Mouse (Mus musculus): ENCODE results near the gene Ppp4r1.

Ppp4r1 gene

DNA sequence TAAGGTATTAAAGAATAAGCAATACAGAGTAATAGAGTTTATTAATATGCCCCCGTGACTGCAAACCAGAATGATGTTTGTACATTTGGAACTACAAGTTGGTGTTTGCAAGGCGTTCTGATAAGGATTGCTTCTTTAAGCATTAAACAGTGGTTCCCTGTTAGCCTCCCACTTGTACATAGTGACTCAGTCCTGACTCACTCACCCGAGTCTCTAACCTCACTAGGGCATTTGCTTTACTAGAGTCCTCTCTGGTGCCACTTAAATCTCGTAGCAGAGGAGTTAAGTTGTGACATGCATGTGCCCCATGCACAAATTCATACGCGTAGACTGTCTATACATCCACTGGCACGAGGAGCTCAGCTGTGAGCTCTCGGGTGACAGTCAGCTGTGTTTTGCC lies 31.4 kb downstream of the Ppp4r1 start:
- no peak for DNase-seq

DNA sequence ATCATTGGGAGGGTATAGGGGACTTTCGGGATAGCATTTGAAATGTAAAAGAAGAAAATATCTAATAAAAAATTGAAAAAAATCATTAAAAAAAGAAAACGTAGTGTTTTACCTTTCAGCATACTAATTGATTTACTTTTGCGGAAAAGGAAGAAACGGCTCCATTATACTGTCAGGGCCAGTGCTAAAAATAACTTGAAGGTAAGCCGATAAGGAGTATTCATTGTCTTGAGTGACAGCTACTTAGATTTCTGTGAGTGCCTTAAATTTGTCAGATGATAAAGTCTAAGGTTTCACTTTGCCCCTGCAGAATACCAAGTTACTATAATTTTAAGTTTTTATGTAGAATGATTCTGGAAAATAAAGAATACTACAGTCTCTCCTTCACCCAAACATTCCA lies 37.8 kb downstream of the Ppp4r1 start:
- no peak for DNase-seq

DNA sequence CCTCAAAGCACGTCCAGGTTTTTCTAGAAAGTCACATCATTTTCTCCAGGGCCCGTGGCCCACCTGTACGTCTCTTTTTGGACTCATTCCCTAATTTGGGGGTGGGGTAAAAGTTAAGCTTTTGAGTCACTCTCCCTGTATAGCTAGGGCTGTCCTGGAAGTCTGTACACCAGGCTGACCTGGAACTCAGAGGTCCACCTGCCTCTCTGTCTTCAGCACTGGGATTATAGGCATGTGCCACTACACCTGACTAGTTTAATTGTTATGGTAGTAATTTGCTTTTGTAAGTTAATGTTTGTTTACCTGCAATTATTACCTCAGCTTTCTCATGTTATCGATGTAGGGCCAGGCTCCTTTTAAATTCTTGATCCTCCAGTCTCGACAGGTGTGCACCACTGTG lies 40.0 kb downstream of the Ppp4r1 start:
- no peak for DNase-seq

DNA sequence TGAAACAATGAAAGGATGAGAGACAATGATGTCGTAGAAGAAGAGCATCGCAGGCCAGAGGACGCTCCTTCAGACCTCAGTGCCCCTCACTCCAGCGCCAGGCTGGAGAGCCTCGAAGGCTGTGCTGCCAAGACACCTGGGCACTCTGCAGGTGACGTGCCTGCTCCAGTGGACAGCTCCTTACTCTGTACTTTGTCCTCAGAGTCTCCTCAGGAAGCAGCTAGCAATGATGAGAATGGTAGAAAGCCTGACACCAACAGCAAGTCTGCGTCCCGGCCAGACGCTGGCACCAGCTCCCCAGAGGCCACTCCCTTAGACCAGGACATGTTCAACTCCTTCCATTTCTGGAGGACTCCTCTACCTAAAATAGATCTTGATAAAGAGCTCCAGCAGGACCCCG lies 41.9 kb downstream of the Ppp4r1 start:
- DNase-seq: no peak

DNA sequence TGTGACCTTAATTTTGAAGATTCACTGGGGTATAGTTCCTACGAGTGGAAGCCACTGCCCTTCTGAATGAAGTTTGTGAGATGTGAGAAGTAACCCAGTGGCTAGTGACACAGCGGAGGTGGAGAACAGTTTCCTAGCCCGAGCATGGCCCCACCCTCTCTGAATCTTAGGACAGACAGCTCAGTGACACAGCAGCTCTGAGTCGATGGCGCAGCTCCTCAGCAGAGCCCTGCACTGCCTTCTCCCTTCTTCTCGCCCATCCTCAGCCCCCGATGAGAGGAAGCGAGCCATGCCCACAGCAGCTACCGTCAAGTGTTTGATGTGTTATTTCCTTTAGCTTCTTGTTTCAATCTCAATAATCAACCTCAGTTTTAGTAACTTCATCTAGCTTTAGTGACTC lies 43.9 kb downstream of the Ppp4r1 start:
- DNase-seq: no peak

DNA sequence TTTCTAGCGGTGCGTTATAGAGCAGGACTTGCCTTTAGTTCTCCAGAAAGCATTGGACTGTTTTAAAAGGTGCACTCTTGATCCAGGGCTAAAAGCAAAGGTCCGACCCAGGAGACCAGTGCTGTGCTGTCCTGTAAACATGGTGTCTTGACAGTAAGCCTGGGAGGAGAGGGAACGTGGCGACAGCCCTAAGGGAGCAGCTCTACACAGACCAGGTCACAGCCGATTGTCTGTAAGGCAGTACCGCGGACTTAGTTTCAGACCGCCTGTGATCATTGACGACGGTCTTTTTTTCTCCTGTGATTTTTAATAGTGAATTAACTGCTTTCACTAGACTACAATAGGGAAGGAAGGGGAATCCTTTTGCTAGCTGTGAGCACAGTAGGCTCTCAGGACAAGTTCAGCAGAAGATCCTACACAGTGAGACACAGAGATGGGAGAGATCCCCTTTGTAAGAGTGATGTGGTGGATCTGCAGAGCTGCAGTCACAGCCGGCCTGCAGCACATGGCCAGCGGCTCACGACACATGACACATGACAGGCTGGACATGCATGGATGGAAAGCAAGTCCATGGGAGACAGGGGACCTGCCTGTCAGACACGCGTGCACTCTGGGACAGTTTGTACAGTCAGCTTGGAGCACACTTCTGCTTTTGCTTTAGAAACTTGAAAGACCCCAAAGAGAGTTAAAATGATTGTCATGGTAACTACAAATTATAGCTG lies 44.9 kb downstream of the Ppp4r1 start:
- no peak for DNase-seq

DNA sequence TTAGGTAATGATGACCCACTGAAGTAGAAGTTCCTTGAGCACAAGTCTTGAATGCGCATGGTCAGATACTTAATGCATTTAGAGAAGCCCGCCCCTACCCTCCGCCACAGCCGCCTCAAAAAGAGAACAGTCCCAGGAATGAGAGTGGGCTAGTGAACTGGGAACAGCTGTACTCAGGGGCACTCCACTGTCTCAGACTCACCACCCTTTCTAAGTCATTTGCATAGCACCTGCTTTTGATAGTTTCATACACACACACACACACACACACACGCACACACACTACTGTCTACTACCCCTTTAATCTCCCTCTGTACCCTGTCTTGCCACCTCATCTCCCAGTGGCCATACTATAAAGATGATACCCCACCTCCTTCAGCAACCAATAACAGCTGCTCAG lies 45.5 kb downstream of the Ppp4r1 start:
- DNase-seq: no peak

DNA sequence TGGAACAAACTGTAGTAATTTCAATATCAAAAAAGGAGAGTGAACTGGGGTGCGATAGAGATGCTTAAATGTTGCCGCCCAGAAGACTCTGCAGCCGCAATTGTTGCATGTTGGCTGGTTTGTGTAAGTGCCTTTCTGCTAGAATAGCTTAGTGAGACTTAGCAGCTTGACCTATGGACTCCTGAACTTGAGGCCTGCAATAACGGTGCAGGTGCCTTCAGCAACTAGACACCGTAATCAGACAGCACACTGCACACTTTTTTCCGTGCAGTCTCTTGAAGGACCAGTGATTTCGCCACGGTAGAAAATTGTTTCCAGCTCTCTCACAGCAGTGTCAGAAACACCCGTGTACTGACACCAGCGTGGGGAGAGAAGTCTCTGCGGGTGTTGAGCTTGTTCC lies 46.6 kb downstream of the Ppp4r1 start:
- DNase-seq: no peak

DNA sequence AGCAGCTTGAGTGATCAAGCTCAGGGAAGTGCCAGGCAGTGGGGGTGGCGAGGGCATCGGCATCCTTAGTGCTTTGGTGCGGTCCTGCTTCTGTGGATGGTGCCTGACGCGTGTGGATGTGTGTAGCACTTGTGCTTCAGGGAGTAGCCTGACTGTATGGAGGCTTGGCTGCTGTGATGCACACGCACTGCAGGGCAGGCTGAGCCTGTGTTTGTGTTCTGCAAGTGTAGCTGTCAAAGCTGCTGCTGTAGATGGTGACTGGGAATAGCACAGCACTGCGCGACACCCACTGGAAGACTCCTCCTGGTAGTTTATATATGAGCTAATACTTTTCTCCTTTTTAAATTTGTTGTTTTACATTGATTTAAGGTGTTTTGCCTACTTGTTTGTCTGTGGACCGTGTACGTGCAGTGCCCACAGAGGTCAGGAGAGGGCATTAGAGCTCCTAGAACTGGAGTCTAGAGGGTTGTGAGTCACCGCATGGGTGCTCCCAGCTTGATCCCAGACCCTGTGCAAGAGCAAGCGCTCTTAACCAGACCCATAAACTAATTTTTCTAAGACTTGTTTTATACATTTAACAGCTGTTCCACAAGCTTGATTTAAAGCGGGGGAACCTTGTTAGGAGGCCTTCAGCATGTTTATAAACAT lies 48.0 kb downstream of the Ppp4r1 start:
- no peak for DNase-seq

DNA sequence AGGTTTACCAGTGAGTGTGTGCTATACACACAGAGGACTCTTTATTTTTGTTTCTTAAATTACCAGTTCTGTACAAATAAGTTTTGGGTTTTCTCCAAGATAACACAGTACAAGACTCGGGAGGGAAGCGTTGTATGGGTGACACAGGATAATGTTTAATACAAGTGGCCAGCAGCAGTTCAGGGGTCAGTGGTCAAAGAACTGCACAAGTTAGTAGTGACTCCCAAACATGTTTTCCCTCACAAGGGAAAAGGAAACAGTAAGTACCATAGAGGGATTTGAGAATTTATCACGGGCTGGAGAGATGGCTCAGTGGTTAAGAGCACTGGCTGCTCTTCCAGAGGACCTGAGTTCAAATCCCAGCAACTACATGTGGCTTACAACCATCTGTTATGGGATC lies 51.5 kb downstream of the Ppp4r1 start:
- DNase-seq: no peak

DNA sequence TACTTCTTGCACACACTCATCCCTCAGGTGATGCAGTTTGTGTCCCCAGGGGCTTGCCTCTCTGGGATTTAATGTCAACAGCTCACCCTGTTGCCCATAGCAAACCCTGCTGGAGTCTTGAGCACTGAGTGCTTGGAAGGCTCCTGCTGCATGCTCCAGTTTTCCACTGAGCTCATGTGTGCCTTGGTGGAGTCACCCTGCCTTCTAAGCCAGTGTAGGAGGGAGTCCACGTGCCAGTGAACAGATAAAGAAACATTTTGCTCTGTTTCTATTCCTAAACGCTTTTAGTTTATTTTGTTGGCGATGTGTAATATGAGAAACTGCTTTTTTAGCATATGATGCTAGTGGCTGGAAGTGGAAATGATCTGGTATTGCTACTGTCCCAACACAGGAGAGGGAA lies 54.4 kb downstream of the Ppp4r1 start:
- DNase-seq: peak; percentile 48

DNA sequence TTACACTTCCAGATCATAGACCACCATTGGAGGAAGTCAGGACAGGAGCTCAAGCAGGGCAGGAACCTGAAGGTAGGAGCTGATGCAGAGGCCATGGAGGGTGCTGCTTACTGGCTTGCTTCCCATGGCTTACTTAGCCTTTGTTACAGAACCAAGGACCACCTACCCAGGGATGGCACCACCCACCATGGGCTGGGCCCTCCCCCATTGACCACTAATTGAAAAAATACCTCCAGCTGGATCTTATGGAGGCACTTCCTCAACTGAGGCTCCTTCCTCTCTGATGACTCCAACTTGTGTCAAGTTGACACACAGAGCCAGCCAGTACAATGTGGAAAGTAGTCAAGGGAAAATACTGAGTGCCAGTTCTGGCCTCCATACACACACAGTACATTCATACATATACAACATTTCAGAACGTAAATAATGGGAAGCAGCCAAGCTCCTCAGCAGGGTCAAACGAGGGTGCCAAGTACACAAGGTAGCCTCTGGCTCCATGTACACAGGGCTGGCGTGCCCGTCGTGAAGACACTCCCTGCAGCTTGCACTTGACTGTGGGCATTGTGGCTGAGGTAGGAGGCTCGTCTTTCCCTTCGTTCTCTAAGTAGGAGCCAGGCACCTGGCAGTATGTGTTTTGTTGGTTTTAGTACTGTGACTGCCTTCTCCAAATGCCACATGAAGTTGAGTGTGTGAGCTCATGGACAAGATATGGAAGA lies 57.3 kb downstream of the Ppp4r1 start:
- no peak for DNase-seq

DNA sequence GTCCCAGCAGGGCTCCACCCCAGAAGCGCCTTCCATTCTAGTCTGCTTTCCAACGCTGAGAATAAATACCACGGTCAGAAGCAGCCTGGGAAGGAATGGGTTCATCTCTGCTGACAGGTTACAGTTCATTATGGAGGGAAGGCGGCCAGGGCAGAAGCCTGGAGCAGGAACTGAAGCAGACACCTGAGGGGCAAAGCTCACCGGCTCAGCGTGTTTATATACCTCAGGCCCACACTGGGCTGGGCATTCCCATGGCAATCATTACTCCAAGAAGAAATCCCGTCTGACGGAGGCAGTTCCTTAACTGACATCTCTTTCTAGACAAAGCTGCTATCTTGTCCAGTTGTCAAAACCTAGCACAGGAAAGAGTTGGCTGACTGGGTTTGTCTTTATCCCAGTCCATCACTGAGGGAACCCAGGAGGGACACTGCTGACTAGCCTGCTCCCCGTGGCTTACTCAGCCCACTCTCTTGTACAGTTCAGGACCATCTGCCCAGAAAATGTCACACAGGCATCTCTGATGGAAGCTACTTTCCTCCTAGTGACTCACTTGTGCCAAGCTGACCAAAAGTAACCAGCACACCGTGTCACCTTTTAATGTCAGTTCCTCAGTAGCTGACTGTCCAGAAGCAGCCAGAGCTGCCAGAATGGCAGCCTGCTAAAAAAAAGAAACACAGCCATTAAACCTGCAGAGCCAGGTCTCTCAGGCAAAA lies 60.5 kb downstream of the Ppp4r1 start:
- DNase-seq: no peak

DNA sequence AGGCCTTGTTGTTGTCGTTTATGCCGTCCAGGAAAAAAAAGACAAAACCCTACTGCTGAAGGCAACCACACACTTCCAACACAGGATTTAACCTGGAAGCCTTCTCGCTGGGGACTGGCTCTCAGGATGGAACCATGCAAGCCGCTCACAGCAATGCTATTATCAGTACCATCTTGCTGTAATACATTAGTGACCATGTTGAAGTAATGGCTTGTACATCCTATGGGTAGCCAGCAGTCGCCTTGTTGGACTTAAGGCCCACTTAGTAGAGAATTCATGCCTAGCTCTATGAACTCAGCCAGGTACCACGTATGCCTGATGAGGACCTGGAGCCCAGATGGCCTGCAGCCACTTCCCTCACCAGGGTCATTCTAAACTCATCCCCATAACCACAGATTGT lies 63.0 kb downstream of the Ppp4r1 start:
- no peak for DNase-seq

DNA sequence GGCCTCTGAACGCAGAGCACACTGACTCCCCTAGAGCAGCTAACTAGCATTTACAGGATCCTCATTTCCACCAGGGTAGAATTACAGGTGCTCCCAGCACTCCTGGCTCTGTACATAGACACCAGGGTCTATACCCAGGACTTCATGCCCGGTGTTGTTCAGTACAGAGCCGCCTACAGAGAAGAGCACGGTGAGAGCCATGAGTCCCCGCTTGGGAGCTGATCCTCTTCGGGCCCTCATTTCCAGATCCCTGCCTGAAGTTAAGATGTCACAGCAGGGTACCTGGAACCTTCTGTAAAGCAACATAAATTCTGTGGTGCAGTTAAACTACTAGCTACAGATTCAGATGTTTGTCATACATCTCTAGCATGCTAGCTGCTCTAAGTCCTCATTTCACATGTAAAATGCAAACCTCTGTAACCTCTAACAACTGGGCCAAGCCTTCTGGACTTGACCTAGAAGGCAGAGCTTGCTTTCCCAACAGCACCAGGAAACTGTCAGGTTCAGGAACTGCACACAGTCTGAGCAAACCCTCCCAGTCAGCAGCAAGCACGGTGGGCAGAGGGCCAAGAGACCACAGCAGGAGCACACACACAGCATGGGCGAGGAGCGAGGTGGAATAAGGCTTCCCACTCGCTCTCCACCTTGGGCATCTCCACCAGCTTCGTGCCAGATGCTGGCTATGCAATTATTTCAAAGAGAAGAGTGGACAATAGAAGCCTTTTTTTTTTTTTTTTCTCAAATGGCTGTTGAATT lies 65.5 kb downstream of the Ppp4r1 start:
- no peak for DNase-seq

DNA sequence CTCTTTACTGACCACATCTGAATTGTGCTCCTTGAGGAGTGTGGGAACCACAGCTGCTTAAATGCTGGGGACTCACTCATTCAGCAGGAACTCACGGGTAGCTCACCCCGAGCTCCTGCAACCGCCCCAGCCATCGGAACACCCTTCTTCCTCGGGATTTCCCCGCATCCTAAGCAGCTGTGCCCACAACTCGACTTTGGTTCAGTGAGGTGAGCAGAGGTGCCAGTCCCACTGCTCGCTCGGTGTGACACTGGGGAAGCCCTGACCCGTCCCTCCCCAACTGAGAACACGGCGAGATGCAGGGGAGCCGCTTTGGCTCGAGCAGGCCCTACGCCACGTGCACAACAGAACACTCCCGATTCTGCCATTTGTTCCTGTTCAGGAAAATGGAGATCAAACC lies 68.1 kb downstream of the Ppp4r1 start:
- DNase-seq: no peak

DNA sequence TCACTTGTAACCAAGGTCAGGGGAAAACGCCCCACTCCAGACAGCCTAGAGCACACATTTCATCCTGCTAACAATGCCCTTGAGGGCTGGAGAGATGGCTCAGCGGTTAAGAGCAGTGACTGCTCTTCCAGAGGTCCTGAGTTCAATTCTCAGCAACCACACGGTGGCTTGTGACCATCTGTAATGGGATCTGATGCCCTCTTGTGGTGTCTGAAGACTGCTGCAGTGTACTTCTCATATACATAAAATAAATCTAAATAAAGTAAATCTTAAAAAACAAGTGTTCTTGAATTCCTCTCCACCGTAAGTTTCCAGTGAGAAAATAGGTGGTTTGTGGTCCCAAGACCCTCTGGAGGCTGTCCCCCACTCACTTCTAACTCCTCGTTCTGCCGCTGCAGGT lies 69.4 kb downstream of the Ppp4r1 start:
- DNase-seq: no peak

DNA sequence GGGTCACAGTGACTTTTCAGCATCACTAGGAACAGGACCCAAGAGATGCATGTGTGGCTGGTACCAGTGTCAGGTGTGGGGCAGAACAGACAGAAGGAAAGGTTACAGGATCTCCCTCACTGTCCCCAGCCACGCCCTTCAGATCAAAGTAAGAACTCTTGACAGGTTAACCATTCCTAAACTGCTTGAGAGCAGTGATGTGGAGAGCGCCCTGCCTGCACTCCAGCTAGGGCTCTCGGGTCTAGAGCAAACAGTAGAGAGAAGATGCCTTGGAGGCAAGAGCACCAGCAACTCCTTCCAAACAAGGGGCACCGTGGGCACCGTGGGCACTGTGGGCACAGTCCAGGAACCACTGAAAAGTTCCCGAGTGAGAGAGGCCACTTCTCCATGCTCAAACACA lies 71.0 kb downstream of the Ppp4r1 start:
- DNase-seq: no peak

DNA sequence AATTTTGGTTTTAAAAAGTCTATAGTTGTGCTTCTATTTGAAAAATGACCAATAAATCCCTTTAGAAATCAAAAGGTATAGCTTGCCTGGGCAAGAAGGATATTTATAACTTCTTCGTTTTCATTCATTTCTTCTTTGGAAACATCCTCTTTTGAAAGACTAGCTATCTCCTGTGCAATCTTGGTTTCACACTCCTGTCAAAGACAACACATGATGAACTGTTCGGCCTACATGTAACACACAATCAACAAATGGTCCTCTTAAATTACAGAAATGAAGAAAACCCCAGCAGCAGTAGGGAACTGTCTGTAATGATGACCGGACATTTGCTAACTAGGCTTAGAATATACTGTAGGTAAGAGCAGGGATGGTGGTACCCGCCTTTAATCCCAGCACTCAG lies 71.6 kb downstream of the Ppp4r1 start:
- DNase-seq: no peak

DNA sequence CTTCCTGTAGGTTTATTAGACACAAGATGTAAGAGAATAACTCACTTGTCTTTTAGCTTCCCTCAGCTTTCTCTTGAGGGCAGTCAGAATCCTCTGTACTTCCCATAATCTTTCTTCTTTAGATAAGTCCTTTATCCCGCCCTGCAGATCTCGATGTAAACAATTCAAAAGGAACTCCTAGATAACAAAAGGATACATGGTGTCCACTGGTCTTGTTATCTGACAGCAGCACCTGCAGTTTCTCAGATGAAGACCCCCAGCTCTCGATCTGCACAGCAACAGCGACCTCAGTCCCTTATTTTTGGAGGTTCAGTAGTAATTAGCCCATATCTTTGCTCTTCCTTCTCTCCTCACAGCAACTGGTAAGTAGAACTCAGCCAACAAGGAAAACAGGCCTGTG lies 75.2 kb downstream of the Ppp4r1 start:
- DNase-seq: no peak

DNA sequence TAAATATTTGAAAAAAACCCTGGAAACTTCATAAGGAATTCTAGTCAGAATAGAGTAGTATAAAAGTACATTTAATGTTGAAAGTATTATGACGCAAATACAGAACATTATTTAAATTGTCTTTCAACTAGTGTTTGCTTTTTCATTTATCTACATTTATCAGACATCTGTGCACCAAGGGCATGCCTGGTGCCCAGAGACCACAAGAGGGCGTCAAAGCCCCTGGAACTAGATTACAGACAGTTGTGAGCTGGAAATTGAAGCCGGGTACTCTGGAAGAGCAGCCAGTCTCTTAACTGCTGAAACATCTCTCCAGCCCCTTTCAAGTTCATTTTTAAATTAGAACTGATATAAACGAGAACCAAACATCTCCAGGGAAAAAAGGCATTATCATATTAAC lies 80.2 kb downstream of the Ppp4r1 start:
- no peak for DNase-seq

DNA sequence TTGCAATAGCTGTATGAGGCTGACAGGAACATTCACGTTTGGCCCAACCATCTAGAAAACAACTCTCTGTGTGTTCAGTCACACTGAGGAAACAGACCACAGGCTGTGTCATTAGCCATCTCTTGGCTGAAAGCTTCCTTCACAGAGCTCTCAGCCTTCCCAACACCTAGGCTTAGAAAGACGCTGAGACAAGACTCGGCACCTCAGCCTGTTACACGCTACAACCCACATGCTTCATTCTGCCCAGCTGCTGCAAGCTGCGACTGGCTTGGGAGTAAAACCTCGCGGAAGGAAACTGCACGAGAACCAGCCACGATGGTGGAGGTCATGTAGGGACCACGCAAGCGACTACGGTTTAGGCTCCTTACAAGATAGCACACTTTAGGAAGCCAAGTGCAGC lies 81.5 kb downstream of the Ppp4r1 start:
- DNase-seq: no peak

DNA sequence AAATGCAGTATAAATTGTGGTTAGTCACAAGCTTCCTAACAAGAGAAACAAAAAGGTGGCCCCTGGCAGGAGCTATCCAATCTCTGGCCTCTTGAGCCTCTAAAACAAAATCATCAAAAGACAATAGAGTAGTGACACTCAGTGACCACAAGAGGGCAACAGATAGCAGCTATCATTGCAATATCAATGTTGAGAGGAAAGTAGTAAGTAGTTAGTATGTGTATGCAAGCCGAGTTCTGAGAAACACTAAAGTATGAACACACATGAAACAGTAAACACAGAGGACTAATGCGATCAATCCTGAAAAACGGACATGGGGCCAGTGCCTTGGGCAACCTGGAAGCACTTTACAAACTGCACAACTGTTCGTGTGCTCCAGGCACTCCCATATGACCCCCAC lies 82.4 kb downstream of the Ppp4r1 start:
- DNase-seq: no peak
